Mouse (Mus musculus) brain, embryonic 14.5 days (tissue): ENCODE data around the gene Wdr11. TPM values are rescaled to one million over a fixed set of nuclear protein-coding genes. Genes with fewer than 3 reads are reported as not detected.

Source experiments
- DNase-seq: peaks from one replicate; pipeline ENCODE4 v3.0.0-alpha.2; 2011; ENCODE audit warnings: low read depth
- CTCF ChIP-seq: fragments of 200-500 bp; IDR thresholded peaks from 2 replicates; pipeline ENCODE4 v1.5.1; 2012; ENCODE audit warnings: inconsistent platforms, mild to moderate bottlenecking, moderate library complexity, borderline replicate concordance; ENCODE audit not compliant: insufficient read depth, insufficient read length; ENCODE audit errors: extremely low read depth
- POLR2A ChIP-seq: fragments of 200-500 bp; IDR thresholded peaks from 2 replicates; pipeline ENCODE4 v1.6.1; 2012; ENCODE audit warnings: mild to moderate bottlenecking, inconsistent platforms, borderline replicate concordance; ENCODE audit not compliant: poor library complexity, insufficient read depth, insufficient read length, severe bottlenecking; ENCODE audit errors: extremely low read depth
- polyA plus RNA-seq: library from polyadenylated mRNA; depleted of rRNA; stranded (reverse); fragments of >200 nt; gene quantifications from 2 replicates; pipeline ENCODE4 v1.2.3, GENCODE M21; 2012

Gene Wdr11
- polyA plus RNA-seq, 1 experiment: 38.2 TPM

DNA sequence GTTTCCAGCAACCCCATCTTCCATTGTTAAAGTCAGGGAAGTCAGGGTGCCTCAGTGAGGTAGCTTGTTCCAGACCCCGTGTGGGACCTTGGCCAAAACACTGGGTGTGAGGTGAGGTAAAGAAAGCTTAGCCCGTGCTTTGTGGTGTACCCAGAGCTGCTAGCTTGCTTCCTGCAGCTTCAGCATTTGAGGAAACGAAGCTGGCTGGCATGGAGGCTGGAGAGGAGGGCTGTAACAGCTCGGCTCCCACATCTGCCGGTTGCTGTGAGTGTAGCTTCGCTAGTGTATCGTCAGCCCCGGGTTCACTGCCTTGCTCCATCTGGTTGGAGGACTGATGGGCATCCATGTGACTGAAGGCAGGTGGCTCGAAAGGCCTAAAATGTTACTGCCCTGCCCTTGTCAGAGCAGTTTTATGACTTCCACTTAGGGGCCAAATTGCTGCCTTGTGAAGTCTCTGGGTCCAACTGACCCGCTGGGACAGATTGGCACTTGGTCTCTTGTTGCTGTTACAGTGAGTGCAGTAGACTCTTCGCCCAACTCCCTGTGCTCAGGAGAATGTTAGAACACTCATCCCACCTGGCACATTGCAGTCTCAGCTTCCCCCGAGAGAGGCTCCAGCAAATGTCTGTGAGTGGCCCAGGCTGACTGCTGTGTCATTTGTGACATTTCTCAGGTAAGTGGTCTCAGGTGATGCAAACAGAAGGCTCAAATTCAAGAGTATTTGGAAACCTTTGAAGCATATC is 44.4 kb downstream of the Wdr11 start:
- no peak for DNase-seq
- TF ChIP-seq POLR2A (no peak), CTCF (no peak)

- DNase-seq: no peak
- TF ChIP-seq CTCF (no peak), POLR2A (no peak)
Observed at GRCm38 (mm10) chr7:129636992-129637391, 45.3 kb downstream of the Wdr11 start.

- TF ChIP-seq CTCF: no peak
- DNase-seq: no peak
Observed at GRCm38 (mm10) chr7:129637906-129638475, 46.3 kb downstream of the Wdr11 start.

DNA sequence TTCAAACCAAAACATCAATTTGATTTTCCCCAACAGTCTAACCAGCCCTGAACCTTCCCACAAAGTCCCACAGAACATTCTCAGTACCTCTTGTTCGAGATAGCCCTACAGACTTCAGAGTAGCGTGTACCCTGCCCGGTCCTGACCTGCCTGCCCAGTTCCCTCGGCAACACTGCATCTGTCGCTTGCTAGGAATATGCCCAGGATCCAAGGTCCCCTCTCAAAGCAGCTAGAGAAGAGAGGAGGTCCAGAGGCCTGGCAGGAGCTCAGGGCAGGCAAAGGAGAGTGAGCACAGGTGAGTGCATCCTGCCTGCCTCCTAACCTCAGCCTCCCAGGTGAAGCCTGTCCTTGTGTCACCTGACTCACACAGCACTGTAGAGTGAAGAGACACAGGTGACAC is 47.3 kb downstream of the Wdr11 start:
- DNase-seq: no peak
- no peak for TF ChIP-seq POLR2A
- no peak for TF ChIP-seq CTCF

- TF ChIP-seq POLR2A: no peak
- TF ChIP-seq CTCF: no peak
- no peak for DNase-seq
Observed at GRCm38 (mm10) chr7:129639833-129640232, 48.2 kb downstream of the Wdr11 start.

- TF ChIP-seq POLR2A (no peak), CTCF (no peak)
- DNase-seq: no peak
Observed at GRCm38 (mm10) chr7:129643290-129643689, 51.6 kb downstream of the Wdr11 start.

- TF ChIP-seq POLR2A (no peak), CTCF (no peak)
- DNase-seq: no peak
Observed at GRCm38 (mm10) chr7:129647798-129648197, 56.1 kb downstream of the Wdr11 start.

DNA sequence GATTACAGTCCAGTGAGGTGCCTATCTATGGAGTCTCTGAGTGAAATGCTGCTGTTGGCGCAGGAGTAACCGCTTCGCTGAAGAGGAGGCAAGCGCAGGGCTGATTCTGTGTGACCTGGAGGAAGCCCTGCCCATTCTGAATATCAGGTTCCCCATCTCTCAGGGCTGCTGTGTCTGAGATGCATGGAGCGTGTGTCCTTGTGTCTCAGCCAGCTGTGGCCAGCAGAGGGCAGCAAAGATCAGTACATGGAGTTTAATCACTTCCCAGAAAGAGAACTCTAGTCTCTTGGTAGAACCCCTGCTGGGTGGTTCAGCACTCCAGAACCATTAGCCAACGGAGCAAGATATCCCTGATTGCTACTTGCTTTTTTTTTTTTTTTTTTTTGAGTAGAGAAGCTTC is 57.3 kb downstream of the Wdr11 start:
- TF ChIP-seq CTCF: peak; percentile 94
- TF ChIP-seq POLR2A: no peak
- DNase-seq: peak; percentile 93

GRCm38 (mm10) chr7:129650717-129651116 is 59.1 kb downstream of the Wdr11 start:
- peak; percentile 93 for DNase-seq
- TF ChIP-seq POLR2A (no peak), CTCF (no peak)

DNA sequence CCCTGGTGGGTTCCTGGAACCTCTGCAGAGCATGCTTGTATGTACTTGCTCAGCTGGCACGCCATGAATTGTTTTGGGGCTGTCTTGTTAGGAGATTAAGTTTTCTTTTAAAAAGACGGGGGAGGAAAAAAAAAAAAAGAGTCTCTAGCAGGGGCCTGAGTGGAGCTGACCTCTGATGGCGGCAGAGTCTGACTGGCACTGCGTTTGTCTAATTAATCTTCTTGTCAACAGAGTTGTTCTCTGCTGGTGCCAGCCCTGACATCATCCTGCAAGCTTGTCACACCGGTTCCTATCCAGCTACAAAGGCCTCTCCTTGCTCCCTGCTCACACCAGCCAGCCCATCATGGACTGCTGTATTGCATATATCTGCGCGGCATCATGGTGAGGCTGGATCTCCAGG is 60.1 kb downstream of the Wdr11 start:
- peak; percentile 81 for DNase-seq
- TF ChIP-seq POLR2A (no peak), CTCF (no peak)

DNA sequence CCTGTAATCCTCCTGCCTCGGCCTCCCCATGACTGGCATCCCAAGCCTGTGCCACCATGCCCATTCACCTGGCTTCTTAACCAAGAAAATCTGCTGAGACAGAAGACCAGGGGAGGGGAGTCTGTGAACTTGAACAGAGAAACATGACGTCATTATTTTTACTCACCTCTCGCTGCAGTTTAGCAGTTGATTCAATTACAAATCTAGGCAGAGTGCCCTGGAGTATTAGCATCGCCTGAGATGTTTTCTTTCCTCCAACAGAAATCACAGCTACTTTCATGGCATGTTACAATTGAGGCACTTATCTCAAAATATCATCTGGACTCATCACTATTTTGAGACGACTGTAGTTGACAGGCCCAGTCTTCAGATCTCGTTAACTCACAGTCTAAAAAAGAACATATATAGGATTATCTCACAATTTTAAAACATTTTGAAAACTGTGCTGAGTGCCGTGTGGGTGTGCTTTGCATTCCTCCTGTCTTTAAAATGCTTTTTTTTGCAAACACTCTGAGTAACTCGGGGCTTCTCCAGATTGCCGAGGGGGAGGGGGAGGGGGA is 61.3 kb downstream of the Wdr11 start:
- peak; percentile 81 for DNase-seq
- no peak for TF ChIP-seq POLR2A

GRCm38 (mm10) chr7:129653791-129654271 is 62.2 kb downstream of the Wdr11 start:
- peak; percentile 85 for DNase-seq
- TF ChIP-seq CTCF: peak; percentile 100
- TF ChIP-seq POLR2A: no peak
